Mouse (Mus musculus) retina, embryonic 14.5 days (tissue): ENCODE results near the gene Gipc2.
A peak's percentile ranks its signal among the peaks of the same experiment; 100 is the strongest.

Experiments used
- DNase-seq: peaks from one replicate; pipeline ENCODE4 v3.0.0-alpha.2; 2015; ENCODE audit warnings: low spot score

Gene Gipc2

GRCm38 (mm10) chr3:152117941-152118340, 48.1 kb downstream of the Gipc2 start:
- no peak for DNase-seq

- no peak for DNase-seq
These were observed 49.9 kb downstream of the Gipc2 start for GRCm38 (mm10) chr3:152116140-152116539.

- peak; percentile 23 for DNase-seq
These were observed 51.2 kb downstream of the Gipc2 start for GRCm38 (mm10) chr3:152114786-152115185.

DNA sequence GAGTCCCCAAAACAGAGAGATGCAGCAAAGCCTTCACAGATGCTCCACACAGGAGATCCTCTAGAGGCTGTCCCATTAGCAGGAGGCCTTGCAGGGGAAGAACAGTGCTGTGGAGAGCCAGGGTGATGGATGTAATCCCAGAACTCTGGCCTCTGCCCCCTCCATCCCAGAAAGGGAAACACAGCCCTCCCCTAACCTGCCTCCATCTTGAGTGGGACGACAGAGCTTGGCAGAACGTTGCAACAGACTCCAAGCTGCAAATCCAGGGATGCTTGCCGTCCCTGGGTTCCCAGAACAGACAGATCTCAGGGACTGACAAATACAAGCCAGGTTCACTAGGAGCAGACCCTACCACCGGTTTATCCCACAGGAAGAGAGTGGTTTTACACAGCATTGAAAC, 51.8 kb downstream of the Gipc2 start:
- no peak for DNase-seq

DNA sequence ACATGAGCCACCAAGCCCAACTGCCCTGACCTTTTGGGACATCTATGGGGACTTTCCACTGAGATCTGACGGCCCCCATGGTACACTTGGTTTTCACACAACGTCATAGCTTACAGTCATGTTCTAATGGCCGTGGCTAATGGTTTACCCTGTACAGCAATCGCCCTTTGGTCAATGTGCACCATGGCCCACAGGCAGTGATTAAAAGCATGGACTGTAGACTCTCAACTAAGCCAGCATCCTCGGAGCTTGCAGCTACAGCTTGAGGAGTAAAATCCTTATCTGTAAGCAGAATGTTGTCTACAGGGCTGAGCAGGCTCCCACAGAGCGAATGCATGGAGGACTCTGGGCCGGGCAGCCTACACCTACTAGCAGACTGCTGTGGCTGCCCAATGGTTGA, 52.5 kb downstream of the Gipc2 start:
- DNase-seq, result no peak

- no peak for DNase-seq
These were observed 53.4 kb downstream of the Gipc2 start for GRCm38 (mm10) chr3:152112664-152113063.

GRCm38 (mm10) chr3:152111482-152111881, 54.5 kb downstream of the Gipc2 start:
- DNase-seq, result no peak

- peak; percentile 83 for DNase-seq
These were observed 54.9 kb downstream of the Gipc2 start for GRCm38 (mm10) chr3:152111081-152111480.

DNA sequence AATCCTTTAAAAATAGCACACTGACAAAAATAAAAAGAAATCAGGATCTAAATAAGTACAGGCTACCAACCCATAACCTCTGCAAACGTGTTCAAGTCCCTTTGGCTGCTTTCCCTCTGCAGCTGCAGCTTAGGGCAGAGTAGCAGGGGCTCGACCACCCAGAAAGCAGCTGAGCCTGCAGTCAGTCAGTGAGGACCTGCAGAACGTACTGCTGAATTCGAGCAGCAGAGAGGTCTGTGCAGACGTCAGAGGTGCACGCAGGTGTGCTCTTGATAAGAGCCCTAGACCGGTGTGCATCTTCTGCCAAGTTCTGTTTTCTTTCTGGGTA, 56.8 kb downstream of the Gipc2 start:
- DNase-seq, result no peak

GRCm38 (mm10) chr3:152108560-152109259, 57.3 kb downstream of the Gipc2 start:
- DNase-seq, result no peak

- no peak for DNase-seq
These were observed 58.0 kb downstream of the Gipc2 start for GRCm38 (mm10) chr3:152108003-152108395.

DNA sequence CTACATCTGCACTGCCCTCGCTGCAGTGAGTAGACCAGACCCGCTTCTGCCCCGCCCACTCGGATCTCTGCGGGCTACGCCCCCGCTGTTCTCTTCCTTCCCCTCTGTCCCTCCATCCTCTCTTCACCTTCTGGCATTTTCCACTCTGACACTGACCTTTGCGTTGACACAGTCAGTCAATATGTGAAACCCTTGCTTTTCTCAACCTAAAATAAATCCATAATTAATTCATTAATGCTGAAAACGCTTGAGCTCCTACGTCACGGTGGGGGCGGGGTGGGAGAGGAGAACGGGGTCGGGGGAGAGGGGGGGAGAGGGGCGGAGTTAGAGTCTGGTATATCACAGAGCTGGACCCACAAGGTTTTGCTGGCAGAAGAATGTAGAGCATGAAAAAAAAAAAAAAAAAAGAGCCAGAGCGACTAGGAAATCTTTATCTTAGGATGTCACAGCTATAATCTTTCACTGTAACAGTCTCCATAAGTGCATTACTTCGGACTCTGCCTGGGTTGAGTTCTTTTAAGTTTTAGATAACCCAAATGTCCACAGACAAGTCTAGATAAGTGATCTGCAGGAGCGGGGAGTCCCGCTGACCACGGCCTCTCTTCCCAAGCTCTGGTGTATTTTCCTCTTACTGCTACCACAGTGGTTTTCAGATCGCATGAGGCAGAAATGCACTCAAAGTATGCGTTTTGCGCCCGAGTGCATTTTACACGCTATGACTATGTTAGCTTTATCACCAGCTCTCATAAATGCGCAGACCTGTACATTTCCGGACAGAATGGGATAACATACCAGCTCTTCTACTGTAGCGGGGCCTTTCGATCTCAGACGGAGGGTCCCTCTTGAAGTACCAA, 58.7 kb downstream of the Gipc2 start:
- peak; percentile 69 for DNase-seq

DNA sequence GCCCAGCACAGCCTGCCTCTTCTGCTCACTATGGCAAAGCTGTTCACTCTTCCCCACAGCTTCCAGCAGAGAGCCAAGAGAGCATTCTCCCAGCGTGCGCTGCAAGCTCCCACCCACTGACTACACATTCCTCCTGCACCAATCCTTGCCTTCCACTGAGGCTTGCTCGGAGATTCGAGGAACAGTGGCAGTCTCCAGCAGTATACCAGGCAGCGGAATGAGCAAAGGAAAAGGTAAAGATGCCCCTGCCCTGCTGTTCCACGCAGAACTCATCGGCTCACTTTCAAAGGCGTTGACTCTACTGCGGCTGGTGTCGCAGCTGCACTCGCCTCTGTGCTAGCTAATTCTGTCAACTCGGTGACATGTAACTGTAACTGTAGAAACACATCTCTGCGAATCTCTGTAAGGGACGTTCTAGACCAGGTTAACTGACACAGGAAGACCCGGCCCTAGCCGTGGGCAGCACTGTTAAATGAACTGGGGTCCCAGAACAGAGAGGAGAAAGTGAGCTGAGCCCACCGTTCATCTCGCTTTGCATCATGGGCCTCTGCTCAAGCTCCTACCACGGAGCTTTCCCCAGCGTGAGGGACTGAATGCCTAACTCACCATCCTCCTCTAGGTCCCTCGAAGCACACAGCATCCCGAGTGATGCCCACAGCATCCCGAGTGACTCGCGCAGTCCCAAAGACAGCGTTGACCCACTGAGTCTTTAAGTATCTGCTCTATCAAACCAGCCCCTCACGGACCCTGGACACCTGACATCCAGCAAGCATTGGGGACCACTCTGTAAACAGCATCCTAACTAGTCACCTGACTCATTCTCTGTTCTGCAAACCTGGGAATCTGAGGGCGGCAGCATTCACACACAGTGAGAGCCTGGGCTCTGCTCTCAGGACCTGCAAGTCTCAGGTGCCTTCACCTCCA, 59.5 kb downstream of the Gipc2 start:
- peak; percentile 50 for DNase-seq

GRCm38 (mm10) chr3:152105341-152105740, 60.7 kb downstream of the Gipc2 start:
- DNase-seq, result peak; percentile 86

- no peak for DNase-seq
These were observed 62.6 kb downstream of the Gipc2 start for GRCm38 (mm10) chr3:152103381-152103780.

DNA sequence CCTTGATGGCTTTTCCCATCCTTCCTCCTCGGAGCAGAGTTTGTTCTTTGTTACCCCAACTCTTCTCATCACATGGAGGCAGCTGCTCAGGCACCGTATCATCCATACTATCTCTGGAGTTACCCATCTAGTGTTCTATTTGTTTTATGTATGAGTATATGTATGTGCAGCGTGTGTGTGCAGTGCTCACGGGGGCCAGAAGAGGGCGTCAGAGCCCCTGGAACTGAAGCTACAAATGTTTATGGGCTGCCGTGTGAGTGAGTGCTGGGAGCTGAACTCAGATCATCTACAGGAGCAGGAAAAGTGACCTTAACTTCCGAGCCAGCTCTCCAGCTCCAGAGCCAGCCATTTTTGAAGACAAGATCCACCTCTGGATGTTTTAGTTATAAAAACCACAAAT, 64.6 kb downstream of the Gipc2 start:
- DNase-seq, result no peak

- peak; percentile 30 for DNase-seq
These were observed 65.8 kb downstream of the Gipc2 start for GRCm38 (mm10) chr3:152100119-152100818.

DNA sequence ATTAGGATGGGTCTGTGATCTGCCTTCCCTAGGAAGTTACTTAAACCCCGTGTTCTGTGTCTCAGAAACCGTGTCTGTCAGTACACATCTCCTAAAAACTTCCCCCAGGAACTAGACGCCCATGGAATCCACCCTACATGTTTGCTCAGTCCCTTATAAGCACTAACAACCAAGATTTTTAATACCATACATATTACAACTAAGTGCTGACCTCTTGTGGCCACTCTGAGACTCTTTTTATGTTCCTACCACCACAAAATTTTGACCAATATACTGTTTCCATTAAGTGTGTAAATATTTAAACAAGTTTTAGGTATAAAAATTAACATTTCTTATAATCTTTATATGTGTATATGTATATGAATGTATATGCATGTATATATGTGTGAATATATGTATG, 71.0 kb downstream of the Gipc2 start:
- peak; percentile 75 for DNase-seq

DNA sequence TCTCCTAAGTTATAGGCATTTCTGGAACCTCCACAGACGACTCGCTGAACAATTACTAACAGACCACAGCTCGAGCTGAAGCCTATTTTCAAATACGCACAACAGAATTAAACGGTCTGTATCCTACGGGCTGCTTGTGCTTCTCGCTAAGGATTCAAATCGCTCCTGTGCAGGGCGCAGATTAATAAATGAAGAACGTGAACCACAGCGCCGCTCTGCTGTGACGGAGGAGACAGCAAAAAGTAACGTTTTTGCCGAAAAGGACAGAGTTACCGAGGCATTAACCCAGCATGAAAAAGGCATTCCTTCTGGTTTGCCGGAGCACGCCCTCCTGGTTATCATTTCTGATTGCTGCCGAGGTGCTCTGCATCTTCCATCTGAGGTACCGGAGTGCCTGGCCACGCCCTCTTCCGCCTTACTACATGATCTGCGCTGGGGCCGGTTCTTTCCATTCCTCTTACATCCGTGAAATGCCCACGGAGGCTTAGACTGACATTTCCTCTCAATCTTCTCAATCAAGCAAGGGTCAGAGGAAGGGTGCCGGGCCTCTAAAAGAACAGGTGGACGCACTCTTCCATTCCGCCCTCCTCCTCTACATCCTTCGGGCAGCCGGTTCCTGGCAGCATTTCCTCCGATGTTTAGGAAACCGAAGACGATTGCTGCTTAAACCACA, 73.5 kb downstream of the Gipc2 start:
- DNase-seq, result peak; percentile 34

GRCm38 (mm10) chr3:152089178-152089577, 76.9 kb downstream of the Gipc2 start:
- DNase-seq, result peak; percentile 67

DNA sequence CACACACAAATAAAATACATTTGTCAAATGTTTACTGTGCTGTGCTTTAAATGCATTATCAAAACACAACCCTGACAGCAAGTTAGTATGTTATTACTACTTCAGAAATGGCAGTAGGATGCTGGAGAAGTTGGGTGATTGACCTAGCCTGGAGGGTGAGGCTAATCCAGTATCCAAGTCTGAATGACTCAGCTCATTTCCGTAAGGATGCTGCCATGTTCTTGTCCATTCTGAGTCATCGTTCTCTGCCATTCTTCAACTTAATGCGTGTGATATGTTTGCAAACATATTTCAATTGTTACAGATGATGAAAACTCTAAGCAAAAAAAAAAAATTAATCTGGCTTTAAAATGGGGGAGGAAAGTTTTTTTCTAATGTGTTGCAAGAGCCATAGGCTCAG, 84.6 kb downstream of the Gipc2 start:
- DNase-seq, result no peak
